Mouse (Mus musculus): ENCODE results near the gene Dglucy. TPM values are rescaled to one million over a fixed set of nuclear protein-coding genes. Genes with fewer than 3 reads are reported as not detected.

Gene Dglucy
- polyA plus RNA-seq, 1 experiment, result 6.4 TPM

- 78% methylated on average over 3 of the region's 3 CpGs for WGBS
Measured at GRCm38 (mm10) chr12:100852370-100852769, 73.5 kb downstream of the Dglucy start.

GRCm38 (mm10) chr12:100856337-100856736 lies 77.5 kb downstream of the Dglucy start:
- H3K4me1 ChIP-seq (ENCODE audit: control insufficient read depth, insufficient read depth, low read length), result no peaks in the 10 kb centered on the region
- DNase-seq, result no peak
- TF ChIP-seq POLR2A (IDR thresholded peaks at IDR 0.05; ENCODE audit: borderline replicate concordance, extremely low read depth, low read depth, low read length), result no peak
- TF ChIP-seq CTCF (IDR thresholded peaks at IDR 0.05; ENCODE audit: insufficient read depth, low read length), result no peak
- whole genome bisulfite sequencing, result 79% methylated on average over 2 of the region's 2 CpGs
- no peak overlapping the region for H3K4me3 ChIP-seq (replicated peaks; ENCODE audit: extremely low read depth, low read depth, low read length)

More at GRCm38 (mm10) chr12:100852370-100852769, 73.5 kb downstream of the Dglucy start:
- Histone ChIP-seq H3K4me1 (ENCODE audit: control insufficient read depth, insufficient read depth, low read length) (no peaks in the 10 kb centered on the region), H3K4me3 (replicated peaks; ENCODE audit: extremely low read depth, low read depth, low read length) (no peak overlapping the region)
- TF ChIP-seq CTCF (IDR thresholded peaks at IDR 0.05; ENCODE audit: insufficient read depth, low read length), result no peak
- TF ChIP-seq POLR2A (IDR thresholded peaks at IDR 0.05; ENCODE audit: borderline replicate concordance, extremely low read depth, low read depth, low read length), result no peak
- DNase-seq, result no peak

GRCm38 (mm10) chr12:100857791-100858190 lies 78.9 kb downstream of the Dglucy start:
- Histone ChIP-seq H3K4me1 (ENCODE audit: control insufficient read depth, insufficient read depth, low read length) (no peaks in the 10 kb centered on the region), H3K4me3 (replicated peaks; ENCODE audit: extremely low read depth, low read depth, low read length) (no peak overlapping the region)
- TF ChIP-seq CTCF (IDR thresholded peaks at IDR 0.05; ENCODE audit: insufficient read depth, low read length) (no peak), POLR2A (IDR thresholded peaks at IDR 0.05; ENCODE audit: borderline replicate concordance, extremely low read depth, low read depth, low read length) (no peak)
- no peak for DNase-seq
- 66% methylated on average over 7 of the region's 7 CpGs for WGBS

GRCm38 (mm10) chr12:100862272-100862671 lies 83.4 kb downstream of the Dglucy start:
- DNase-seq, result no peak
- no peak overlapping the region for H3K4me3 ChIP-seq (replicated peaks; ENCODE audit: extremely low read depth, low read depth, low read length)
- H3K4me1 ChIP-seq (ENCODE audit: control insufficient read depth, insufficient read depth, low read length), result no peaks in the 10 kb centered on the region
- TF ChIP-seq CTCF (IDR thresholded peaks at IDR 0.05; ENCODE audit: insufficient read depth, low read length) (no peak), POLR2A (IDR thresholded peaks at IDR 0.05; ENCODE audit: borderline replicate concordance, extremely low read depth, low read depth, low read length) (no peak)
- 78% methylated on average over 3 of the region's 3 CpGs for WGBS

- DNase-seq, result no peak
- WGBS, result 78% methylated on average over 3 of the region's 3 CpGs
- TF ChIP-seq POLR2A (IDR thresholded peaks at IDR 0.05; ENCODE audit: borderline replicate concordance, extremely low read depth, low read depth, low read length) (no peak), CTCF (IDR thresholded peaks at IDR 0.05; ENCODE audit: insufficient read depth, low read length) (no peak)
- no peaks in the 10 kb centered on the region for H3K4me1 ChIP-seq (ENCODE audit: control insufficient read depth, insufficient read depth, low read length)
- H3K4me3 ChIP-seq (replicated peaks; ENCODE audit: extremely low read depth, low read depth, low read length), result no peak overlapping the region
Measured at GRCm38 (mm10) chr12:100862856-100863446, 84.1 kb downstream of the Dglucy start.

- no peak for TF ChIP-seq POLR2A (IDR thresholded peaks at IDR 0.05; ENCODE audit: borderline replicate concordance, extremely low read depth, low read depth, low read length)
- no peak for DNase-seq
- Histone ChIP-seq H3K4me3 (replicated peaks; ENCODE audit: extremely low read depth, low read depth, low read length) (no peak overlapping the region), H3K4me1 (ENCODE audit: control insufficient read depth, insufficient read depth, low read length) (no peaks in the 10 kb centered on the region)
Measured at GRCm38 (mm10) chr12:100865072-100865471, 86.2 kb downstream of the Dglucy start.

- Histone ChIP-seq H3K4me3 (replicated peaks; ENCODE audit: extremely low read depth, low read depth, low read length) (no peak overlapping the region), H3K4me1 (ENCODE audit: control insufficient read depth, insufficient read depth, low read length) (no peaks in the 10 kb centered on the region)
- TF ChIP-seq CTCF (IDR thresholded peaks at IDR 0.05; ENCODE audit: insufficient read depth, low read length) (no peak), POLR2A (IDR thresholded peaks at IDR 0.05; ENCODE audit: borderline replicate concordance, extremely low read depth, low read depth, low read length) (no peak)
- WGBS, result 72% methylated on average over 11 of the region's 11 CpGs
- no peak for DNase-seq
Measured at GRCm38 (mm10) chr12:100865509-100866078, 86.7 kb downstream of the Dglucy start.

- H3K4me1 ChIP-seq (ENCODE audit: control insufficient read depth, insufficient read depth, low read length), result no peaks in the 10 kb centered on the region
- no peak overlapping the region for H3K4me3 ChIP-seq (replicated peaks; ENCODE audit: extremely low read depth, low read depth, low read length)
- TF ChIP-seq POLR2A (IDR thresholded peaks at IDR 0.05; ENCODE audit: borderline replicate concordance, extremely low read depth, low read depth, low read length), result no peak
- TF ChIP-seq CTCF (IDR thresholded peaks at IDR 0.05; ENCODE audit: insufficient read depth, low read length), result no peak
- WGBS, result 92% methylated on average over 8 of the region's 8 CpGs
- DNase-seq, result no peak
Measured at GRCm38 (mm10) chr12:100867097-100867496, 88.2 kb downstream of the Dglucy start.

- no peak for TF ChIP-seq POLR2A (IDR thresholded peaks at IDR 0.05; ENCODE audit: borderline replicate concordance, extremely low read depth, low read depth, low read length)
- no peak for TF ChIP-seq CTCF (IDR thresholded peaks at IDR 0.05; ENCODE audit: insufficient read depth, low read length)
- H3K4me3 ChIP-seq (replicated peaks; ENCODE audit: extremely low read depth, low read depth, low read length), result no peak overlapping the region
- WGBS, result 50% methylated on average over 4 of the region's 4 CpGs
- no peaks in the 10 kb centered on the region for H3K4me1 ChIP-seq (ENCODE audit: control insufficient read depth, insufficient read depth, low read length)
- no peak for DNase-seq
Measured at GRCm38 (mm10) chr12:100868049-100868622, 89.3 kb downstream of the Dglucy start.

- H3K4me3 ChIP-seq (replicated peaks; ENCODE audit: extremely low read depth, low read depth, low read length), result no peak overlapping the region
- no peak for DNase-seq
- TF ChIP-seq CTCF (IDR thresholded peaks at IDR 0.05; ENCODE audit: insufficient read depth, low read length) (no peak), POLR2A (IDR thresholded peaks at IDR 0.05; ENCODE audit: borderline replicate concordance, extremely low read depth, low read depth, low read length) (no peak)
- WGBS, result 93% methylated on average over 6 of the region's 6 CpGs
- H3K4me1 ChIP-seq (ENCODE audit: control insufficient read depth, insufficient read depth, low read length), result no peaks in the 10 kb centered on the region
Measured at GRCm38 (mm10) chr12:100871234-100871633, 92.4 kb downstream of the Dglucy start.

Measured in lung, adult 2 months (tissue).